Mouse (Mus musculus) retina, postnatal 1 day (tissue): ENCODE measurements around the gene Tgfbr3.

ENCODE experiments used
- DNase-seq: peaks from one replicate; pipeline ENCODE4 v3.0.0-alpha.2; 2012

Tgfbr3 gene

GRCm38 (mm10) chr5:107102916-107103315, 186.5 kb downstream of the Tgfbr3 start:
- DNase-seq, result no peak

GRCm38 (mm10) chr5:107101684-107102083, 187.7 kb downstream of the Tgfbr3 start:
- DNase-seq, result no peak

DNA sequence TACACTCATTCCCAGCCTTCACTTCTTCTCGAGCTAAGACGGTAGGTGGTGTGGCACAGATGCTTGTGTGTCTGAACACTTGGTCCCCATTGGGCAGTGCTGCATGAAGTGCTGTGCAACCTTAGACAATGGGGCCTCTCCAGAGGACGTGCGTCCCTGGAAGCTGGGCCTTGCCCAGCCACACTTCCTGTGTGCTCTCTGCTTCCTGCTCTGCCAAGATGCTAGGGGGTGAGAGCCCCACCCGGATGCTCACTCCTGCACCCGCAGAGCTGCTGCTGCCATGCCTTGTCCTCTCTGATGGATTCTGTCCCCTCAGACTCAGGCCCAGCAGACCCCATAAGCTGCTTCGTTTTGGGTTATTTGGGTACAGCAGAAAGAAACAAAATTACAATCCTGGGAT, 188.3 kb downstream of the Tgfbr3 start:
- no peak for DNase-seq

DNA sequence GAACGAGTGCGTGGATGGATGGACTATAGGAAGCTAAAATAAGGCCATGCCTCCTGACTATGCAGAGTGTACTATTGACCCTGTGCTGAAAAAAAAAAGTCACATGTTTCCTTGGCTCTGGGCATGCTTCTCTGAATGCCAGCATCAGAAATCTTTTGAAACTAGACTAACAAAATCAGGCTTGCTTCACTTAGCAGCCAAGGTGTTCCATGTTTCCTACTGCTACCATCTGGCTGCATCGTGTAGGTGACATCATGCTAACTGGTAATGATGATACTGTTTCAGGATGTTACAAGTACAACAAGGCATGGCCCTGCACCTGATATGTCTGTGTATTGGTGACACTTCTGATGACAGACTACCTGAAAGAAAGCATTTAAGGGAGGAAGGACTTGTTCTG, 189.8 kb downstream of the Tgfbr3 start:
- no peak for DNase-seq

- DNase-seq, result peak; percentile 68
Measured at GRCm38 (mm10) chr5:107099076-107099475, 190.4 kb downstream of the Tgfbr3 start.

- no peak for DNase-seq
Measured at GRCm38 (mm10) chr5:107098007-107098406, 191.4 kb downstream of the Tgfbr3 start.

DNA sequence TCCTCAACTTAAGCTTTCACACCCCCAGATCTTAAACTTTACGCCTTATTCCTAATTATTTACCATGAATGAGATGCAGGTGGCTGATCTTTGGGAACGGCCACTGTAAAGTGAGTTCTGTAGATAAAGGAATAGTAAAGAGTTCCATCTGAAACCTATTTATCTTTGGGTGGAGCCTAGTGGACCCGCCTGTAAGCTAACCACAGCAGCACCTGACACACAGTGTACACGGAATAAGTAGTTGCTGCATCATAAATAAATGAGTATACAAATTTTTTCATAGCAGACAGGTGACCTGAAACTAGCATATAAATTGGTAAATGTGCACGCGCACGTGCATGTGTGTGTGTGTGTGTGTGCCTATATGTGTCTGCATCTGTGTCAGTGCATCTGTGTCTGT, 192.1 kb downstream of the Tgfbr3 start:
- no peak for DNase-seq

GRCm38 (mm10) chr5:107094233-107094632, 195.2 kb downstream of the Tgfbr3 start:
- no peak for DNase-seq

- no peak for DNase-seq
Measured at GRCm38 (mm10) chr5:107093253-107093652, 196.2 kb downstream of the Tgfbr3 start.

DNA sequence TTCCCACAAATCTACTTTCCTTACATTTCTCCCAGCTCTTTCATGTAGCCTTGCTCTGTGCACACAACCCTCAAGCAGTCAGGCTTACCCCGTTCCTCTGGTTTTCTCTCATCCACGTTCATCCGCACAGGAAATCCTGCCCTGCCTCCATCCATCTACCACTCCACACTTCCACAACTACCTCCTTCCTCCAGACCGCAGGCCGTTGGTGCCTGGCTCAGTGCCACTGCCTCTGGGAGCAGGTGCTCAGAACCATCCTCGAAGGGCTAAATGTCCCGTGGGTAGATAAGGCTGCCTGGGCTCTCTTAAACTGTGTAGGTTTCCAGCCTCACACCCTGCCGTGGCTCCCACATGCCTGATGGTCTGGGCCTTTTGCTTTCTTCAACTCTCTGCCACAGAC, 197.3 kb downstream of the Tgfbr3 start:
- DNase-seq, result no peak

DNA sequence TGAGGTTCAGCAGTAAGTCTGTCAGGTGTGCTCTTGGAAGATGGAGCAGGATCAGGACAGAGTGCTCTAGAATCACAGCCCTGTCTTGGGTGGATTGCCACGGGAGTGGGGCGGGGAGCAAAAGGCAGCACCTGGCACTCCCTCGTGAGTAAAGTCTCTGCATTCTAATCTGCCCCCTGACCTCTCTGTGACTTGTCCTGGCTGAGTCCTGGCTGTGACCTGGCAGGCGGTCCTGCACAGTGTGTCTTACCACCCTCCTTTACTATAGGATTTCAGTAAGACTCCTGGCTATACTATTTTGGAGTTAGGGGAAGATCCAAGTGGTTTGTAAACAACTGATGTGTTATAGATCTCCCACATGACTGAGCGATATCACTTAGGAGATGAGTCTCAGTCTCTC, 199.5 kb downstream of the Tgfbr3 start:
- DNase-seq, result no peak

- peak; percentile 68 for DNase-seq
Measured at GRCm38 (mm10) chr5:107087829-107088808, 201.3 kb downstream of the Tgfbr3 start.

DNA sequence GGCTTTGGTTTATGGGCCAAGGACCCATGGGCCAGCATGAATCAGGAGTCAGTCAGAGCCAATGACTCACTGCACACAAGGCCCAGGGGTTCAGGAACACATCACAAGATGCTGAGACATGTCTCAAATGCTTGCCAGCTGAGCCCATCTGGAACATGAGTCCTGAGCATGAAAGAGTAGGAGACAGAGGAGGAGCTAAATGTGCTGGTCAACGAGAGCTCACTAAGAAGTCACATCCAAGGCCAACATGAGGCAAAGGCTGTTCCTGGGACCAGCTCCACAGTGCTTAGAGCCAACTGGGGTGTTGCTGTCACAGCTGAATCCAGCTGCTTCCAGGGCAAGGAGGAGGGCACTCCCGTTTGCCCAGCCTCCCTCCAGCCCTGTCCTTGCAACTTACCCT, 202.1 kb downstream of the Tgfbr3 start:
- DNase-seq, result no peak

- no peak for DNase-seq
Measured at GRCm38 (mm10) chr5:107086166-107086565, 203.3 kb downstream of the Tgfbr3 start.

GRCm38 (mm10) chr5:107084431-107084830, 205.0 kb downstream of the Tgfbr3 start:
- DNase-seq, result no peak

DNA sequence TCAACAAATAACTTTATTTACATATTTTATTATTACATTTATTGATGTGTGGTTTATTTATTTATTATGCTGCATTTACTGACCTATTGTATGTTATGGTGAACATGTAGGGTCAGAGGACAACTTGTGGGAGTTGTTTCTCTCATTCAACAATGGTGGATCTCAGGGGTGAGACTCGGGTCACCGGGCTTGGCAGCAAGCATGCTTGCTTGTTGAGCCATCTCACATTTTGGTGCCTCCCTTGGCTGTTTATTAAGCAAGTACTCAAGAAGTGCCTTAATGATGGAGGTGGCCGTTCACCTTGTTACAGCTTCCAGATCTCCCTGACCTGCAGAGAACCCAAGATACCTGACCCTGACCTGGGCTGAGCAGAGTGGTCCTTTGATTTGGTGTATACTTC, 207.4 kb downstream of the Tgfbr3 start:
- DNase-seq, result no peak

GRCm38 (mm10) chr5:107080986-107081624, 208.3 kb downstream of the Tgfbr3 start:
- DNase-seq, result no peak

DNA sequence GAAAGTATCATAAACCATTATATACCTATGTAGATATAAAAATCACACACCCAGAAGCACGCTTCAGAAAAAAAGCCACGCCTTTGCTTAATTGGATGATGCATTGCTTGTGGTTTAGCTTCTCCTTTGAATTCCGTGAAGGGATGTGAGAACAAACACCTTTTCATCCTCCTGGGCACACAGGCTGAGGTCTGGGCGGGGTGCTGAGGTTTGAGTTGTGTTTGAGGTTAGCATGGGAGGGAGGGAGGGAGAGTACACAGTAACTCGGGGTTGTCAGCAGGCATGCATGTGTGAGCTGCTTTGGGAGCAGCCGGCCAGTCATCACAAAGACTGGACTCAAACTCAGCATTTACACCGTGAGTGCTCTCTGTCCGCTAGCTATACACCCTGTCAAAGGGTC, 209.5 kb downstream of the Tgfbr3 start:
- DNase-seq, result no peak

- peak; percentile 30 for DNase-seq
Measured at GRCm38 (mm10) chr5:107079146-107079638, 210.2 kb downstream of the Tgfbr3 start.

DNA sequence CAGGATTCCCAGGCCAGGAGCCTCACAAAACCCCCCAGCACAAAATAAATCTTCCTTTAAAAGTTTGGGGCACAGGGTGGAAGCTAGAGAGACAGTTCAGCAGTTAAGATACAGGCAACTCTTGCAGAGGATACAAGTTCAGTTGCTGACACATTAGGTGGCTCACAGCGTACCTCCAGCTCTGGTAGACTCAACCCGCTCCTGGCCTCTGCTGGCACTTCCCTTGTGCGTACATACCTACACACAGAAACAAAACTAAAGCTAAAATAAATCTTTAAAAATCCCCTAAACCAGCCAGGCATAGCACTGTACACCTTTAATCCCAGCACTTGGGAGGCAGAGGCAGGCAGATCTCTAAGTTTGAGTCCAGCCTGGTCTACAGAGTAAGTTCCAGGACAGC, 211.1 kb downstream of the Tgfbr3 start:
- no peak for DNase-seq

GRCm38 (mm10) chr5:107077900-107078299, 211.5 kb downstream of the Tgfbr3 start:
- no peak for DNase-seq

DNA sequence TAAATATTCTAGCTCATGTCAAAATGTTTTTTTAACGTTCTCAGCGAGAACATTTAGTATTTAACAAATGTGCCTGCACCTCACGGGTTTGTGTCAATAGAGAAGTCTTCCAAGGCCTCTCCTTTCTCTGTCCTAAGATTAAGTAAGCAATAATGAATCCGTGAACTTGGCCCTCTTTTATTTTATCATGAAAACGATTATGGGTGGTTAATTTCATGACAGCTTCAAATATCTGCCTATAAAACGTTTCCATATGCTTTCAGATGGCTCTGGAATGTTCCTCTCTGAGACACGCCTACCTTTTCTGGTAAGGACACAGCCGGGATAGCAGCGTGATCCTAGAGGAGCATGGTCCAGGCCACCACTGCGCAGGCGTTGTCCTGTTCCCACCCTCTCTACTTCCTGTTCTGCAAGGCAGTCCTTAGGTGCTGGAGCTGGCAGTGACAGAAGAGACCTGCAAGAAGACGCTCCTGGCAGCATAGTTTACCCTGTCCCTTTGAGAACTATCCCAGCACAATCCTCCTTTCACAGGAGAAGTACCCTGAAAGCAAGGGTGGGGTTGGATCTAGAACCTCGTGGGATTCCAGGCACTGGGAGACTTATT, 214.3 kb downstream of the Tgfbr3 start:
- no peak for DNase-seq

GRCm38 (mm10) chr5:107074350-107074749, 215.1 kb downstream of the Tgfbr3 start:
- DNase-seq, result no peak

- DNase-seq, result no peak
Measured at GRCm38 (mm10) chr5:107073536-107073935, 215.9 kb downstream of the Tgfbr3 start.
